Mouse (Mus musculus) bone marrow, adult 2 months (tissue): ENCODE measurements around the gene Rps18. TPM values are rescaled to one million over a fixed set of nuclear protein-coding genes. Genes with fewer than 3 reads are reported as not detected.

ENCODE experiments used
- H3K27ac ChIP-seq: fragments of 200-500 bp; 2 replicates; pipeline ENCODE4 v1.5.1; 2012; ENCODE audit warnings: low read depth, mild to moderate bottlenecking, control low read depth, inconsistent platforms, low read length; ENCODE audit not compliant: control insufficient read depth, poor library complexity, insufficient read depth
- H3K4me1 ChIP-seq: fragments of 200-500 bp; 2 replicates; pipeline ENCODE4 v1.6.1; 2011; ENCODE audit warnings: low read length; ENCODE audit not compliant: control insufficient read depth, insufficient read depth
- H3K4me3 ChIP-seq: fragments of 200-500 bp; replicated peaks from 2 replicates; pipeline ENCODE3; 2011; ENCODE audit warnings: mild to moderate bottlenecking, low read depth, low read length, control low read depth; ENCODE audit not compliant: control insufficient read depth
- CTCF ChIP-seq: fragments of 200-500 bp; IDR thresholded peaks from 2 replicates; pipeline ENCODE4 v1.5.1; 2011; ENCODE audit warnings: low read length, control low read depth; ENCODE audit not compliant: control insufficient read depth, insufficient read depth
- POLR2A ChIP-seq: fragments of 200-500 bp; IDR thresholded peaks from 2 replicates; pipeline ENCODE4 v1.6.1; 2011; ENCODE audit warnings: low read depth, mild to moderate bottlenecking, control low read depth, low read length, borderline replicate concordance; ENCODE audit not compliant: control insufficient read depth
- WGBS: fragments of 180-500 bp; shearing (Covaris S2); methylation state at CpG from one replicate; pipeline ENCODE4 v1.1.7; 2018; 5-methylcytosine and 5-hydroxymethylcytosine counted together
- polyA plus RNA-seq: library from polyadenylated mRNA; stranded (reverse); fragments of >200 nt; gene quantifications from 2 replicates; pipeline ENCODE4 v1.2.4, GENCODE M21; 2011; ENCODE audit warnings: low replicate concordance; ENCODE audit not compliant: missing spikeins, insufficient read depth, insufficient read length

Gene Rps18
- polyA plus RNA-seq, 1 experiment = 1,335 TPM

- Histone ChIP-seq H3K4me1 (peaks cover 8% of the 10 kb centered on the region), H3K4me3 (no peak overlapping the region), H3K27ac (peak overlapping the region; percentile 42)
- TF ChIP-seq POLR2A (no peak), CTCF (no peak)
- 23% methylated on average over 10 of the region's 10 CpGs for WGBS
Observed at GRCm38 (mm10) chr17:33947430-33948089, 8.2 kb downstream of the Rps18 start.

GRCm38 (mm10) chr17:33943454-33943853, 12.3 kb downstream of the Rps18 start:
- TF ChIP-seq CTCF (no peak), POLR2A (no peak)
- Histone ChIP-seq H3K4me1 (peaks cover 5% of the 10 kb centered on the region; the same call in 1 of the 2 replicates), H3K4me3 (no peak overlapping the region), H3K27ac (no peak overlapping the region)
- 87% methylated on average over 15 of the region's 15 CpGs for WGBS

GRCm38 (mm10) chr17:33941381-33941780, 14.4 kb downstream of the Rps18 start:
- 38% methylated on average over 19 of the region's 19 CpGs for WGBS
- no peak overlapping the region; the same call in 1 of the 2 replicates for H3K27ac ChIP-seq
- no peak for TF ChIP-seq POLR2A
- TF ChIP-seq CTCF = no peak
- no peaks in the 10 kb centered on the region; the same call in 1 of the 2 replicates for H3K4me1 ChIP-seq
- H3K4me3 ChIP-seq = peak overlapping the region; percentile 97

- H3K4me1 ChIP-seq = no peaks in the 10 kb centered on the region; the same call in 1 of the 2 replicates
- no peak overlapping the region; the same call in 1 of the 2 replicates for H3K27ac ChIP-seq
- peak overlapping the region; percentile 97 for H3K4me3 ChIP-seq
- WGBS = 1% methylated on average over 26 of the region's 26 CpGs
- no peak for TF ChIP-seq CTCF
- TF ChIP-seq POLR2A = no peak
Observed at GRCm38 (mm10) chr17:33940981-33941380, 14.8 kb downstream of the Rps18 start.

GRCm38 (mm10) chr17:33940206-33940805, 15.5 kb downstream of the Rps18 start, which contains the start of the genes Pfdn6 and Wdr46:
Pfdn6 (minus strand) TSS chr17:33940343.
Wdr46 (plus strand) TSS chr17:33940660.
- Histone ChIP-seq H3K4me3 (peak within 1 kb of the TSS; percentile 97), H3K4me1 (no peaks in the 10 kb centered on the region; the same call in 1 of the 2 replicates), H3K27ac (peak within 1 kb of the TSS; percentile 7)
- under 1% methylated on average over 36 of the region's 36 CpGs for WGBS
- TF ChIP-seq CTCF (no peak), POLR2A (no peak)

GRCm38 (mm10) chr17:33938783-33939182, 17.0 kb downstream of the Rps18 start:
- Histone ChIP-seq H3K27ac (no peak overlapping the region), H3K4me1 (no peaks in the 10 kb centered on the region; the same call in 1 of the 2 replicates), H3K4me3 (no peak overlapping the region)
- WGBS = 67% methylated on average over 11 of the region's 11 CpGs
- no peak for TF ChIP-seq POLR2A

GRCm38 (mm10) chr17:33936993-33937392, 18.8 kb downstream of the Rps18 start:
- Histone ChIP-seq H3K4me3 (no peak overlapping the region), H3K4me1 (no peaks in the 10 kb centered on the region; the same call in 1 of the 2 replicates), H3K27ac (no peak overlapping the region; the same call in 1 of the 2 replicates)
- TF ChIP-seq CTCF = no peak
- no peak for TF ChIP-seq POLR2A
- WGBS = 90% methylated on average over 15 of the region's 15 CpGs

GRCm38 (mm10) chr17:33935422-33936055, 20.3 kb downstream of the Rps18 start:
- Histone ChIP-seq H3K27ac (no peak overlapping the region), H3K4me3 (no peak overlapping the region), H3K4me1 (no peaks in the 10 kb centered on the region; the same call in 1 of the 2 replicates)
- no peak for TF ChIP-seq CTCF
- TF ChIP-seq POLR2A = no peak
- 92% methylated on average over 21 of the region's 21 CpGs for WGBS
